Mouse (Mus musculus) kidney, embryonic 16.5 days (tissue): ENCODE measurements around the gene Krt78. TPM values are rescaled to one million over a fixed set of nuclear protein-coding genes. Genes with fewer than 3 reads are reported as not detected.
A peak's percentile ranks its signal among the peaks of the same experiment; 100 is the strongest.
"Not testable (repeated sequence)": the region's sequence is repeated elsewhere in the genome, so short reads cannot be mapped to it uniquely, and the experiment has no call there.

Experiments
- ATAC-seq: fragments of 200-750 bp; cut with Nextera tagmentation; 2 replicates; pipeline ENCODE4 v1.8.0; 2017; ENCODE audit warnings: moderate TSS enrichment; ENCODE audit not compliant: low FRiP score, low TSS enrichment
- H3K27ac ChIP-seq: fragments of 300-500 bp; sonication (generic); 2 replicates; pipeline ENCODE4 v1.5.1; 2014; ENCODE audit warnings: low read length
- H3K27me3 ChIP-seq: fragments of 300-500 bp; sonication (generic); 2 replicates; pipeline ENCODE4 v1.6.1; 2014; ENCODE audit warnings: low read length, control low read depth, mixed read lengths; ENCODE audit not compliant: insufficient read depth
- H3K36me3 ChIP-seq: fragments of 300-500 bp; sonication (generic); 2 replicates; pipeline ENCODE4 v1.6.1; 2014; ENCODE audit warnings: low read length, control low read depth, mixed read lengths; ENCODE audit not compliant: insufficient read depth
- H3K4me1 ChIP-seq: fragments of 300-500 bp; sonication (generic); 2 replicates; pipeline ENCODE4 v1.6.1; 2014; ENCODE audit warnings: low read length, control low read depth, mixed read lengths; ENCODE audit not compliant: insufficient read depth
- H3K4me2 ChIP-seq: fragments of 300-500 bp; sonication (generic); replicated peaks from 2 replicates; pipeline ENCODE4 v1.6.1; 2014; ENCODE audit warnings: low read depth, low read length
- H3K4me3 ChIP-seq: fragments of 300-500 bp; sonication (generic); 2 replicates; pipeline ENCODE4 v1.5.1; 2014; ENCODE audit warnings: mild to moderate bottlenecking, low read length
- H3K9ac ChIP-seq: fragments of 300-500 bp; sonication (generic); replicated peaks from 2 replicates; pipeline ENCODE4 v1.6.1; 2014; ENCODE audit warnings: low read length
- H3K9me3 ChIP-seq: fragments of 300-500 bp; sonication (generic); 2 replicates; pipeline ENCODE4 v1.6.1; 2016; ENCODE audit warnings: low read length, control low read depth
- WGBS: fragments of 180-500 bp; shearing (Covaris S2); extraction: QIAGEN DNeasy Blood & Tissue Kit; methylation state at CpG from one replicate; pipeline ENCODE4 v1.1.7; 2014; 5-methylcytosine and 5-hydroxymethylcytosine counted together
- polyA plus RNA-seq: library from polyadenylated mRNA; unstranded; fragments of >200 nt; fragmentation: Nextera tagmentation; extraction: Ambion mirVana; gene quantifications from 2 replicates; pipeline ENCODE4 v1.2.1, GENCODE M21; 2015

Krt78 gene
- 0.06 and 0.16 TPM in 2 replicates for polyA plus RNA-seq

DNA sequence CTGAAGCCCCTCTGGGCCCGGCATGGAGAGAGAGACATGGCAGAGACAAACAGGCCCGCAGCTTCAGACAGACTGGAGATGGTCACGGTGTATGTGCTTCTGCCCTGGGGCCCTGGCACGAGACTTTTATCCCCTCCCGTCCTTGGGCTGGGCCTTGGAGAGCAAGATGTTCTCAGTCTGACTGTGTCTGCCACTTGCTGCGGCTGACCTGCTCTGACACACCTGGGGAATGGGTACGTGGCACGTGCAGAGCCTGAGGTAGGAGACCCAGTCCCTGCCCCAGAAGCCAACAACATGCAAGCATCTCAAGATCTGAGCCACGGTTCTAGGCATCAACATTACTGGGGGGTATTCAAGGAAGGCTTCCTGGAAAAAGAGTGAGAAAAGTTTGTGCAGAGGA is at the start of gene Krt78:
Gene Krt78 (minus strand): TSS at position 101 of the 400 bp plus-strand sequence.
- WGBS, result 84% methylated on average over 9 of the region's 9 CpGs

DNA sequence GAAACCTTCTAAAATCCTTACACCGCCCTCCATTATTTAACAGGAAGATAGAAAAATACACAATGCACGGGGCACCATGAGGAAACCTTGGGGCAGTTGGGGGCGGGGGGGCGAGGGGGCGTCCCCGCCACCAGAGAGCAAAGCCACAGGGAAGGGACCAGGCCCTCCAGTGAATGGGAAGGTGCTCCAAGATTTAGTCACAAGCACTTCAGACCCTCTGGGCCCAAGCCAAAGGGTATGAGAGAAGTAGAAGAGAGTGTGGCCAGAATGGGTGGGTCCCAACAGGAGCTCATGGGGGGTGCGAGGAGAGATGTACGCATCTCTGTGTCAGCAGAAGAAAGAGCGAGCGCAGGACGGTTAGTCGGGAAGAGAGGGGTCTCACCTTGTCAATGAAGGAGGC is 49.4 kb upstream of the Krt78 start:
- peaks cover 31% of the 10 kb centered on the region for H3K27me3 ChIP-seq
- H3K27ac ChIP-seq, result peak overlapping the region; percentile 70
- no peak; the same call in 1 of the 2 replicates for ATAC-seq
- 22% methylated on average over 12 of the region's 12 CpGs for WGBS
- peak overlapping the region; percentile 61 for H3K4me2 ChIP-seq
- no peaks in the 10 kb centered on the region for H3K36me3 ChIP-seq
- no peaks in the 10 kb centered on the region for H3K9me3 ChIP-seq
- peaks cover 9% of the 10 kb centered on the region for H3K4me1 ChIP-seq
- H3K4me3 ChIP-seq, result peak overlapping the region; percentile 53
- H3K9ac ChIP-seq, result peak overlapping the region; percentile 65

More for the DNA sequence above, at the start of gene Krt78:
- Histone ChIP-seq H3K9me3 (no peaks in the 10 kb centered on the region), H3K9ac (no peak within 1 kb of the TSS), H3K36me3 (no peaks in the 10 kb centered on the region), H3K27ac (no peak within 1 kb of the TSS), H3K4me1 (no peaks in the 10 kb centered on the region), H3K4me3 (no peak within 1 kb of the TSS), H3K27me3 (no peaks in the 10 kb centered on the region), H3K4me2 (no peak within 1 kb of the TSS)
- no peak for ATAC-seq

DNA sequence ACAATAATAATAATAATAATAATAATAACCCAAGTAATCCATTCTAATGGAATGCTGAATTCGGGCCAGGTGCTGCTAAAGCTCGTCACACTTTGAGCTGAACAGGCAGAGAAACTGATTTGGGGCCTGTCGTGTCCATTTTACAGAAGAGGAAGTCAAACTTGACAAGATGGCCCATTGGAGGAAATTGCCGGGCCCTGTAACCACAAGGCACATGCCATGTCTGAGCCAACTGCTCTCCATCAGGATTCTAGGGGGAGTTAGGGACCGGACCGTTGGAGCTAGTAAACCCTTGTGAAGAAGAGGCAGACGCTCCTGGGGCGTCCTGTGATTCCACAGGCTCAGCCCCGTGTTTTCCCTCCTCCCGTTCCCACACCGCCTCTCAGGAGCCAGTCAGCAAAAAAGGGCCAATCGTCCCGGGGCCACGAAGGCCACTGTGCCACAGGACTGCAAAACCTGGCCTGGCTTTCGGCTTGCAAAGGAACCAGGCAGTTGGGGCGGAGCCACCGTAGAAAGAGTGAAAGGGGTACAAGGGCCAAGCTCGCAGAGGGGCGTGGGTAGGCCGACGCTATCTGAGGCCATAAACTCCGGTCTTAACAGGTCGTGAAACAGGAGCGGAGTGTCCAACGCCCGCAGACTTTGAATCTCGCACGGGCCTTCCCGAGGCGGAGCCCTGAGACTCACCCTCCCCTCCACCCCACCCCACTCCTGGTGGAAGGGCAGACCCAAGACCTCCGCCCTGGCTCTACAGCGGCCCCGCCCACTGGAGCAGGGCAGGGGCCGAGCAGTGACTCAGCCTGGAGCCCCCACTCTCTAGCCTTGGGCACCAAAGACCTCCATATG is 48.8 kb upstream of the Krt78 start:
- peaks cover 28% of the 10 kb centered on the region for H3K27me3 ChIP-seq
- peak overlapping the region; percentile 70; the same call in 1 of the 2 replicates for H3K27ac ChIP-seq
- H3K36me3 ChIP-seq, result no peaks in the 10 kb centered on the region
- WGBS, result 4% methylated on average over 34 of the region's 34 CpGs
- peak overlapping the region; percentile 65 for H3K9ac ChIP-seq
- no peaks in the 10 kb centered on the region for H3K9me3 ChIP-seq
- H3K4me3 ChIP-seq, result peak overlapping the region; percentile 53
- H3K4me1 ChIP-seq, result peaks cover 9% of the 10 kb centered on the region
- peak overlapping the region; percentile 61 for H3K4me2 ChIP-seq
- peak; percentile 87 for ATAC-seq

DNA sequence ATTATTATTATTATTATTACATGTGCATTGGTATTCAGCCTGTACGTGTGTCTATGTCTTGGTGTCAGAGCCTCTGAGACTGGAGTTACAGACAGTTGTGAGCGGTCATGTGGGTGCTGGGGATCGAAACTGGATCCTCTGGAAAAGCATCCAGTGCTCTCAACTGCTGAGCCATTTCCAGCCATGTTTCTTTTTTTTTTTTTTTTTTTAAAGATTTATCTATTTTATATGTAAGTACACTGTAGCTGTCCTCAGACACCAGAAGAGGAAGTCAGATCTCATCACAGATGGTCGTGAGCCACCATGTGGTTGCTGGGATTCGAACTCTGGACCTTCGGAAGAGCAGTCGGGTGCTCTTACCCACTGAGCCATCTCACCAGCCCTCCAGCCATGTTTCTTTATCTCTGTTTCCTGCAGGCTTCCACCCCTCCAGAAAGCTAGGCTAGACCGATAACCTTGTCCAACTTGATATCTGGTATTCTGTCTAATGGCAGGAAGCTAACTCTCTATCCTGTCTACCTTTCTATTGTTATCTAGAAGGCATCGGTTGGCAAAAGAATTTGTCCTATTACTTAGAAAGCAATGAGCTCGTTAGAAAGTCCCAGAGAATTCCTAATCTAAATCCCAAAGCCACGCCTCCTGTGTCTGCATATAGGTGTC is 45.7 kb upstream of the Krt78 start:
- WGBS, result 87% methylated on average over 11 of the region's 11 CpGs
- H3K9ac ChIP-seq, result no peak overlapping the region
- peaks cover 17% of the 10 kb centered on the region for H3K27me3 ChIP-seq
- H3K36me3 ChIP-seq, result no peaks in the 10 kb centered on the region
- peaks cover 5% of the 10 kb centered on the region; the same call in 1 of the 2 replicates for H3K9me3 ChIP-seq
- H3K4me1 ChIP-seq, result peaks cover 5% of the 10 kb centered on the region
- H3K4me3 ChIP-seq, result no peak overlapping the region
- no peak overlapping the region for H3K4me2 ChIP-seq
- H3K27ac ChIP-seq, result no peak overlapping the region
- no peak for ATAC-seq

DNA sequence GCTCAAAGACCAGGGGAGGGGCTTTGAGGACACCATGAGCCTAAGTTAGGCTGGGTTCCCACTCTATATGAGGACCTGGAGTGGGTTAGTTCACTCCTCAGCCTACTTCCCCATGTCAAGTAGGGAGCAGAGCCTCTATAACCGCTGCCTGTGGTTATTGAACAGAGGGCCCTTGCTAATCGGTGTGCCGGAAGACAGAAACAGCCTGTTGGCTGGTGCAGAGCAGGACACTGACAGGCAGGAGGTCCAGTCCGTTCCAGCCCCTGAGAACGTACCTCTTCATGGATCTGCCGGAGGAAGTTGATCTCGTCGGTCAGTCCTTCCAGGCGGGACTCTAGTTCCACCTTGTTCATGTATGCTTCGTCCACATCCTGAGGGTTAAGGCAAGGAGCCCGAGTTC is 45.1 kb upstream of the Krt78 start:
- Histone ChIP-seq H3K4me3 (no peak overlapping the region), H3K4me1 (peaks cover 5% of the 10 kb centered on the region), H3K36me3 (no peaks in the 10 kb centered on the region), H3K27me3 (peaks cover 11% of the 10 kb centered on the region), H3K27ac (no peak overlapping the region), H3K4me2 (no peak overlapping the region), H3K9ac (no peak overlapping the region), H3K9me3 (peaks cover 5% of the 10 kb centered on the region; the same call in 1 of the 2 replicates)
- no peak for ATAC-seq
- WGBS, result 93% methylated on average over 11 of the region's 11 CpGs

DNA sequence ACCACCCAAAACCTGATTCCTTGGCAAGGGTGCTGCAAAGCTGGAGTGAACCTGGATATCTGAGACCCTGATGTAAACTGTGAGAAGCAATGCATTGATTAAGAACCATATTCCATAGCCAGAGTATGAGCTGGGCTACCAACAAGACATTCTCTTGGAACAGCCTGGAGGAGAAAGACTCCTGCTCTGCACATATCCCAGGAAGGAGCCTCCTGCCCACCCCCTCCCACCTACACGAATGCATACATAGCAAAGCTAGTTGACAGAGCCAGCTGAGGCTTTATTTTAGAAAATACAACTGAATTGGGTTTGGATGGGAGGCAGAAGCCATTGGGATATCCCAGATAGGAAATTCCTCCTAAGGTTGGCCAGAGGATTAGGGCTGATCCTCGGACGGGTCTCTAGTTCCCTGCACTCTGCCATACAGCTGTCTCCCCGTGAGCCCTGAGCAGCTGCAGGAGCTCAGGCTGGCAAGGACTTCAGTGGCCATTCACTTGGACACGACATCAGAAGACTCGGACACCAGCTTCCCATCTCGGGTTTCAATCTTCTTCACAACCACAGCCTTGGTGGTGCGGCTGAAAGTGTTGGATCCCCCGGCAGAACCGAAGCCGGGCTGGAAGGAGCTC is 42.5 kb upstream of the Krt78 start:
- not testable (repeated sequence) for H3K9ac ChIP-seq, H3K4me1 ChIP-seq, ATAC-seq, H3K4me2 ChIP-seq, H3K9me3 ChIP-seq, H3K27me3 ChIP-seq, H3K27ac ChIP-seq, H3K4me3 ChIP-seq, H3K36me3 ChIP-seq
- WGBS, result 62% methylated on average over 11 of the region's 11 CpGs

DNA sequence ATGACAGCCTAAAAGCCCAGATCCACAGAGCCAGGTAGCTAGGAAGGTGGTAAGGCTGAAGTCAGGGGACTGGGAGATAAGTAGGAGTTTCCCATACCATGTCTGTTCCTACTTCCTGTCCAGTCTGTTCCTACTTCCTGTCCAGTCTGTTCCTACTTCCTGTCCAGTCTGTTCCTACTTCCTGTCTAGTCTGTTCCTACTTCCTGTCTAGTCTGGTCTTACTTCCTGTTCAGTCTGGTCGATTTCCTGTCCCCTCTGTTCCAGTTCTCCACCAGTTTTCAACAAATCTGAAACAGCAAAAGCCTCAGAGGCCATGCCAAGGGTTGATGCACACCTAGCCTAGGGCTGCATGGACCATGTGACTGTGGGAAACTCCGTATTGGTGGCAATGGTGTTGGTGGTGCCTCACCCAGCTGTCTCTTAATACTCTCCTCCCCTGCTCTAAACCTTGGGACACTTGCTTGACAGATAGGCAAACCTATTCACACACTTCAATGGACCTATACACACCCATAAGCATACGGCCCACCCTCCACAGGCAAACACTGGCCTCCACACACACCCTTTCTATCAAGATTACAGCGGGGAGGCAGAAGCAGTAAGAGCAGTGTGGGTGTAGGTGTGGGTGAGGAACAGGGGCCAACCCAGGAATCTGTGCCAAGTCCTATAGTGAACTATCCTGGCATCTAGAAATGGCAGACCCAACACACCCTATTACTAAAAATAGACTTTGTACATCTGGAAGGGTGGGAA is 41.6 kb upstream of the Krt78 start:
- no peak overlapping the region for H3K9ac ChIP-seq
- H3K4me2 ChIP-seq, result no peak overlapping the region
- no peaks in the 10 kb centered on the region for H3K36me3 ChIP-seq
- no peak for ATAC-seq
- WGBS, result 91% methylated on average over 4 of the region's 4 CpGs
- no peak overlapping the region for H3K4me3 ChIP-seq
- H3K9me3 ChIP-seq, result peaks cover 5% of the 10 kb centered on the region; the same call in 1 of the 2 replicates
- no peak overlapping the region for H3K27ac ChIP-seq
- no peaks in the 10 kb centered on the region for H3K4me1 ChIP-seq
- no peaks in the 10 kb centered on the region for H3K27me3 ChIP-seq

DNA sequence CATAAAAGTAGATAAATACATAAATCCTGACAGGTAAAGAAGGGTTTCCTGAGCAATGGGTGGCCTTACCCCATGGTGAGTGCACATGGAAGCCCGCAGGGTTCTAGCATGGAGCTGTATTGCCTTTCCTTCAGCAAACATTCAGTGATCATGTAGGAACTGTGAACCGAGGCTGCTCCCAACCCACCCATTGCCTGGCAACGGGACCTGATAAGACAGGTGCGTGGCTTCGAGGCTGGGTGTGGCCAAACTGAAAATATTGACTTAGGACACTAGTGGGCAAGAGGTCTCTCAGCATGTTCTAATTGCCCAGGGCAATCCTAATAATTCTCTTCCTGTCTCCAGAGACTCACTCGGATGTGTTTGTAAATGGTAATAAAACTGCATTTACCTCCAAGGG is 40.3 kb upstream of the Krt78 start:
- whole genome bisulfite sequencing, result 88% methylated on average over 6 of the region's 6 CpGs
- Histone ChIP-seq H3K9me3 (peaks cover 5% of the 10 kb centered on the region; the same call in 1 of the 2 replicates), H3K27me3 (no peaks in the 10 kb centered on the region), H3K4me1 (no peaks in the 10 kb centered on the region), H3K36me3 (no peaks in the 10 kb centered on the region), H3K9ac (no peak overlapping the region), H3K27ac (no peak overlapping the region), H3K4me3 (no peak overlapping the region), H3K4me2 (no peak overlapping the region)
- ATAC-seq, result no peak

DNA sequence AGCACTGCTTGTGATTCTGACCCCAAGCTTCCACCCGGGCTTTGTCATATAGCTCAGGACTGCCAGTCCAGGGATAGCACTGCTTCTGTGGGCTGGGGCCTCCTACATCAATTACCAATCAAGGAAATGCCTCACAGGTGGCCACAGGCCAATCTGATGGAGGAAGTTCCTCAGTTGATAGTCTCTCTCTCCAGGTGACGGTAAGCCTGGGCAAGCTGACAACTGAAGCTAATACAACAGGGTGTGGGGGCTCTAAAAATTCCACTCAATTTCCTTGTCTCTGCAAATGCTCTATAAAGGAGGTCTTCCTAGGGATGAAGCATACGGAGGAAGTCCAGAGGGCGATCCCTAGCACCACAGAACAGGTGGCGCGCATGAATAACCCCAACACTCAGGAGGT is 36.9 kb upstream of the Krt78 start:
- Histone ChIP-seq H3K9me3 (peaks cover 5% of the 10 kb centered on the region; the same call in 1 of the 2 replicates), H3K4me1 (0 out of 2 replicates have a peak, but pooled peaks cover 3% of the 10 kb centered on the region), H3K27ac (no peak overlapping the region), H3K36me3 (no peaks in the 10 kb centered on the region), H3K4me3 (no peak overlapping the region), H3K9ac (no peak overlapping the region), H3K4me2 (no peak overlapping the region), H3K27me3 (no peaks in the 10 kb centered on the region; the same call in 1 of the 2 replicates)
- no peak for ATAC-seq
- WGBS, result 90% methylated on average over 6 of the region's 6 CpGs
